Mouse (Mus musculus): ENCODE measurements around the gene Dhrs7b.
"Not testable (repeated sequence)": the region's sequence is repeated elsewhere in the genome, so short reads cannot be mapped to it uniquely, and the experiment has no call there.

Gene Dhrs7b

DNA sequence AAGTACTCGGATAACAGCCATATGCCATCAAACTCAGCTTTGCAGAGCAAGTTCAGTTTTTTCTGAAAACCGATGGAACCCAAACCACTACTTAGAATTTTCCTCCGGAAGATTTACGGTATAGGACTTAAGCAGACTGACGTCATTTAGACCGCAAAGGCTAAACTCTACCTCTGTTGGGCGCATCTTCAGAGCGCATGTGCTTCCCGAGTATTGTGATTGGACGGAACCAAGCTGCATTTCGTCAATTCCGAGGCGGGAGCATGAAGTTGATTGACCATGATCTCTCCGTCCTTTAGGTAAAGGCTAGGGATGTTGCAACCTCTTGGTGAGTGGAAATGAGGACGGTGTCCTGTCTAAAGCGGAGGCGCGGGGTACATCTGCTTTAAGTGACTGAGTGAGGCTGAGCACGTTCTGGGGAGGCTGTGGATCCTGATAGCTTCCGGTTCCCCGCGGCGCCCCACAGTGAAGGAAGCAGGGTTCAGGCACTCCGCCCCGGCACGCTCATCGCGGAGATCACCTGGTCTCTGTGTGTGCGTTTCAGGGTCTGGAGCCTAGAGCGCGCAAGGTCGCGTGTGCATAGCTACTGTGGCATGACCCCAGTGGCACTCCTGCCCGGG is at the start of gene Dhrs7b:
Dhrs7b (plus strand) TSS at position 199 of the 620 bp plus-strand sequence.
- in situ Hi-C loops (cut with MseI, MboI) = no loop called here

- in situ Hi-C loops (cut with MseI, MboI) = no loop called here
Measured at GRCm38 (mm10) chr11:60784179-60784922, 46.1 kb upstream of the Dhrs7b start.

GRCm38 (mm10) chr11:60787595-60787994 is 42.8 kb upstream of the Dhrs7b start:
- in situ Hi-C loops (cut with MseI, MboI) = no loop called here

- in situ Hi-C loops (cut with MseI, MboI) = no loop called here
Measured at GRCm38 (mm10) chr11:60790472-60790871, 40.0 kb upstream of the Dhrs7b start.

- in situ Hi-C loops (cut with MseI, MboI) = no loop called here
Measured at GRCm38 (mm10) chr11:60796342-60796741, 34.1 kb upstream of the Dhrs7b start.

DNA sequence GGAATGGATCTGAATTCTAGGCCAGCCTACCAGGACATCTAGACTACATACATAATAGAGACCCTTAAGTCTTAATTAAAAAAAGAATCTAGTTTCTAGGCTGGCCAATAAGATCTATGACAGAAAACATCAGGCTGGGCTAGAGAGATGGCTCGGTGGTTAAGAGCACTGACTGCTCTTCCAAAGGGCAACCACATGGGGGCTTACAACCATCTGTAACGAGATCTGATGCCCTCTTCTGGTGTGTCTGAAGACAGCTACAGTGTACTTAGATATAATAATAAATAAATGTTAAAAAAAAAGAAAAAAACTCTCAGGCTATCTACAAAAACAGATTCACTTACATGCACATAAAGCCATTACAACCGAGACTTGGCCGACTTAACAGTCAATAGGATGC is 30.5 kb upstream of the Dhrs7b start:
- in situ Hi-C loops (cut with MseI, MboI) = no loop called here

- in situ Hi-C loops (cut with MseI, MboI) = no loop called here
Measured at GRCm38 (mm10) chr11:60800892-60801291, 29.5 kb upstream of the Dhrs7b start.

GRCm38 (mm10) chr11:60808286-60809070 is 22.0 kb upstream of the Dhrs7b start:
- in situ Hi-C loops (cut with MseI, MboI) = no loop called here

DNA sequence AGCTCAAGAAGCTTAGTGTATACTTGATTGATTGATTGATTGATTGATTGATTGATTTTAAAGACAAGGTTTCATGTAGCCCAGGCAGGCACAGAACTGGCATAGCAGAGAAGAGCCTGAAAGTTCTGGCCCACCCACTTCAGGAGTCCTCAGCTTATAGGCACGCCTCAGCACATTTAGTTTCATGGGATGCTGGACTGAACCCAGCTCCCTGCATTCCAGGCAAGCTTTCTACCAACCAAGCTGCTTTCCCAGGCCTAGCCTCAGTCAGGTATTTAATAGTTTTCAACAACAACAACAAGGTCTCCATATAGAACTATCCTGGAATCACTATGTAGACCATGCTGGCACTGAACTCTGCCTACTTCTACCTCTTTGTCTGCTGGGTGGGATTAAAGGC is 20.9 kb upstream of the Dhrs7b start:
- in situ Hi-C loops (cut with MseI, MboI) = no loop called here

DNA sequence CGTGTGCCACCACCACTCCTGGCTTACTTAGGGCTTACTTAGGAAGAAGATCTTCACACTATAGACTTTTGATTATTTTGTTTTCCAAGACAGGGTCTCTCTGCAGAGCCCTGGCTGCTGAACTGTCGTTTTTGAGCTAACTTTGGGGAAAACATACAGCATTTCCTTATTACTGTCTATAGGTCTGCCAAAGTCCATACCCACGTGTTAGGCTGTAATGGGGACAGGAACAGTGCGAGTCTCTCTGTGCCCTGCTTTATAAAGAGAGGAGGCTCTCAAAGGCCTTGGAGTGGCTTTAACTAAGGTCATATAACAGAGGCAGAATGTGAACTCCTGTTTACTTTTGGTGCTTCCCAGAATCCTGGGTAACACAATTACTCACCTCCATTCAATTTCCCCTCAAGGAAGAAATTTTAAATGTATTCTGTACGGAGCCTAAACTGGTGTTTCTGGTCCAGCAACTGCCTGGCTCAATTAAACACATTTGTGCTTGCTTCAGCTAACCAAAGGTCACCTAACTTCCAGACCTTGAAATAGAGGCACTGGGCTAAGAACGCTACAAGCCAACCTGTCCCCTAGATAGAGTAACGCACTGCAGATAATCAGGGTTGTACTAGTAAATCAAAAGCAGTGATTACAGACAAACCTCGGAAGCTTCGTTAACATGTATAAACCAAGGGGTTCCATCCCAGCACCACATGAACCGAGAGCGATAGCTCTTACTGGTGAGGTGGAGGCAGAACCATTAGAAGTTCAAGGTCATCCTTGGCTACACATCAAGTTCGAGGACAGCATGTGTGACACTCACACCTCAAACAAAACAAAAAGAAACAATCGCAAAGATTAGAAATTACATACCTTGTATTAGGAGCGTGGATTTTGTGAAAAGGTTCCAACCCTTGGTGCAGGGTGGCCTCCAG is 20.1 kb upstream of the Dhrs7b start:
- in situ Hi-C loops (cut with MseI, MboI) = no loop called here

DNA sequence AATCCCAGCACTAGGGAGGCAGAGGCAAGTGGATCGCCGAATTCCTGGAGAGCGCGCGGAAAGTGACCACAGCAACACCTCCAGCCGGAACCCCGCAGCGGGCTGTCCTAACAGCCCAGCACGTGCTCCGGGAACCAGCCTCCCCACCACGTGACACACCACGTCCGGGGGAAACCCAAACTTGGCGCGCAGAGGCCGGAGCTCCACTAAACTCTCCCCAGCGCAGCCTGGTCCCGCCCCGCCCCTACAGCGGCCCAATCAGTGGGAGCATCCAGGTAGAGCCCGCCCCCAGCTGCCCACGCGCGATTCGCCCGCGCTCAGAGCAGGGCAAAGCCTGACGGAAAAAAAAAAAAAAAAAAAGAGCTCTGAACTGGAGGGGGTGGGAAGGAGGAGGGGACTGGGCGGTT is 19.4 kb upstream of the Dhrs7b start:
- in situ Hi-C loops (cut with MseI, MboI) = no loop called here

- in situ Hi-C loops (cut with MseI, MboI) = not testable (repeated sequence)
Measured at GRCm38 (mm10) chr11:60811618-60812017, 18.8 kb upstream of the Dhrs7b start, which contains the start of gene Shmt1. Gene Shmt1 (minus strand): TSS chr11:60811718.

- in situ Hi-C loops (cut with MseI, MboI) = no loop called here
Measured at GRCm38 (mm10) chr11:60816398-60816797, 14.0 kb upstream of the Dhrs7b start.

DNA sequence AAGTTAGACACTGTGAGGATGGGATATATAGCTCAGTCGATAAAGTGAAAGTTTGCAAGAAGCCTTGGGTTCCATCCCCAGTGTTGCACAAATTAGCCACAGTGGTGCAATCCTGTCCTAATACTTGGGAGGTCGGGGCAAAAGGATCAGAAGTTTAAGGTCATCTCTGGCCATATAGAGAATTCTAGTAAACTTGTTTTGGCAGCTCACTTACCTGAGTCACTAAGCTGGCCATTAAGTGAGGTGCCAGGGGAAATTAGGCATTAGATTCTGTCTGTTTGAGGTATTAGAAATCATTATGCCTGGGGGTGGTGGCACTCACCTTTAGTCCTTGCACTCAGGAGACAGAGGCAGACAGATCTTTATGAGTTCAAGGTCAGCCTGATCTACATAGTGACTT is 6.7 kb upstream of the Dhrs7b start:
- in situ Hi-C loops (cut with MseI, MboI) = no loop called here

- in situ Hi-C loops (cut with MseI, MboI) = no loop called here
Measured at GRCm38 (mm10) chr11:60825191-60825590, 5.2 kb upstream of the Dhrs7b start.

DNA sequence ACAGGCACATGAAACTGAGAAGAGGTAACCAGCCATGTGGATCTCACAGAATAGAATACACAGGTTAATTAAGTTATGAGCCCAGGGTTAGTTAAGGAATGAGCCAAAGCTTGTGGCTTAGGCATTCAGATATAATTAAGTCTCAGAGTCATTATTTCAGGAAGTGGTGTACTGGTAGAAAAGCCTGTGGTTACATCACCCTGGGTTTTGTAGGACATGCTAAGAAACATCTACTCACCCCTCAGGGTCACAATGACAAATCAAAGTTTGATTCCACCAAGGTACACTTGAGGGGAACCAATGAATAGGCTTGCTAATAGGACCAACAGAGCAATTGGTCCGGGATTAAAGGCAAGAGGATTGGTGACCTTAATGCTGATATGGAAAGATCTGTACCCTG is 3.7 kb upstream of the Dhrs7b start:
- in situ Hi-C loops (cut with MseI, MboI) = no loop called here

DNA sequence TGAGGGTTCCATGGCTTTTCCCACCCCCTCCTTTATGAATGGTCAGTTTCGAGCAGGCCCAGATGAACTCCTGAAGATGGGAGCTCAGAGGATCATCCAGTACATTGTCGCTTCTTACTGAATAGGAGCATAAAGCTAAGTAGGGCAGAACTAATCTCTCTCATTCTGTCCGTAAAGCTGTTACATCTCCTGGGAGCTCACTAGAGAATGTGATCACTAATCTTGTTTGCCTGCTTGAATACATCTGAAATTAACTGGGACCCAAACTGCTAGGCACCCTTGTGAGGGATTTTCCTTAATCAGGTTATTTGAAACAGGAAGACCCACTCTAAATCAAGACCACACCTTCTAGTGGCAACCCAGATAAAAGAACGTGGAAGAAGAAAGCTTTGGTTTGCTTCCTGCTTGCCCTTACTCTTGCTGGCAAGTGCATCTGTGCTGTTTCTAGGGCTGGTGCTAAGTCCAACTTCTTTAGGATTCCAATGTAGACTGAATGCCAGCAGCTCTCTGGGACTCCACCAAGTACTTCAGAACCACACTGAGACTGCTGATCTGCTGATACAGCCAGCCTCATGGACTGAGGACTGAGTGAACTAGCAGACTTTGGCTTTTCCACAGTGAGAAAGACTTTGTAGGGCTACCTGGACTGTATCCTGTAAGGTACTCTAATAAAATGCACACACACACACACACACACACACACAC is 3.0 kb upstream of the Dhrs7b start:
- in situ Hi-C loops (cut with MseI, MboI) = no loop called here

- in situ Hi-C loops (cut with MseI, MboI) = no loop called here
Measured at GRCm38 (mm10) chr11:60828903-60829302, 1.5 kb upstream of the Dhrs7b start.

DNA sequence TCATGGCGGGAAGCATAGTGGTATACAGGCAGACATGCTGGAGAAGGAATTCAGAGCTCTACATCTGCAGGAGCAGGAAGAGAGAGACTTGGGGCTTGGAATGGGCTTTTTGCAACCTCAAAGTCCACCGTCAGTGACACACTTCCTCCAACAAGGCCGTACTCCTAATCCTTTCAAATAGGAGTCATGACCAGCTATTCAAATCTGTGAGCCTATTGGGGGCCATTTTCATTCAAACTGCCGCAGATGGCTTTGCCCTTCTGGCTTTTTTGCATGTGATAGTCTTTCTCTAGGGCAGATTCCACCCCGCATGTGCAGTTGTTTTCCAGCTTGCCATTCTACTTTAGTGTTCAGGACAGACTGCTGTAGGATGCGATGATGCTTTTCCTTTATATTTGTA is 6.5 kb downstream of the Dhrs7b start:
- in situ Hi-C loops (cut with MseI, MboI) = no loop called here

GRCm38 (mm10) chr11:60837644-60838406 is 7.4 kb downstream of the Dhrs7b start:
- in situ Hi-C loops (cut with MseI, MboI) = no loop called here

Measured in mouse trophoblast stem cell (cell line).